In genomic region chr6:51383769-51384755, GRCm38 (mm10) we compare ENCODE assay signal across 9 mouse cellular contexts. TPM values are rescaled to one million over a fixed set of nuclear protein-coding genes. Genes with fewer than 3 reads are reported as not detected.
DNase-seq lines count a peak whose midpoint lies in the region; ATAC-seq and TF ChIP-seq lines count a peak whose summit lies in the region.
"Had no signal": no experiment of that assay in that cellular context is flagged by ENCODE, and none has a peak within 500 bp of the region (broad histone marks: within the 10 kb centered on the region; RNA-seq: fewer than 3 reads in every experiment).

No protein-coding gene starts in this region.

- 13% methylated on average over 26 of the region's 26 CpGs for WGBS in forebrain, embryonic 14.5 days
- 14% methylated on average over 26 of the region's 26 CpGs for WGBS in large intestine, adult 2 months
- WGBS in liver, postnatal 0 days (ENCODE audit: insufficient replicate concordance) = 13% methylated on average over 26 of the region's 26 CpGs
- WGBS in neural tube, embryonic 14.5 days = 13% methylated on average over 26 of the region's 26 CpGs

- no peak overlapping the region for H3K4me3 ChIP-seq in E14TG2a.4 (replicated peaks; ENCODE audit: low read length)
- no peak overlapping the region for H3K4me3 ChIP-seq in forebrain, embryonic 14.5 days (ENCODE audit: low read depth, low read length)
- H3K4me3 ChIP-seq in liver, postnatal 0 days (ENCODE audit: low read depth, low read length) = 0 out of 2 replicates have a peak overlapping the region, but pooled peaks have one; percentile 2
- peak overlapping the region; percentile 18; the same call in 1 of the 2 replicates for H3K4me3 ChIP-seq in neural tube, embryonic 14.5 days (ENCODE audit: low read depth, low read length)
- H3K4me3 ChIP-seq in testis, adult 2 months (ENCODE audit: control insufficient read depth, low read depth, low read length) = peak overlapping the region; percentile 79

- no peaks in the 10 kb centered on the region for H3K36me3 ChIP-seq in E14TG2a.4 (ENCODE audit: insufficient read depth, low read length)
- no peaks in the 10 kb centered on the region for H3K36me3 ChIP-seq in forebrain, embryonic 14.5 days (ENCODE audit: control insufficient read depth, insufficient read depth, low read length)
- no peaks in the 10 kb centered on the region for H3K36me3 ChIP-seq in liver, postnatal 0 days (replicated peaks; ENCODE audit: insufficient read depth, low read length)
- H3K36me3 ChIP-seq in neural tube, embryonic 14.5 days (ENCODE audit: control insufficient read depth, insufficient read depth, low read length) = no peaks in the 10 kb centered on the region
- no peaks in the 10 kb centered on the region for H3K36me3 ChIP-seq in testis, adult 2 months (ENCODE audit: control insufficient read depth, insufficient read depth, low read length)

- peak; percentile 92 for TF ChIP-seq CTCF in E14TG2a.4 (conservative IDR thresholded peaks at IDR 0.05; ENCODE audit: low read length)
- TF ChIP-seq CTCF in liver, postnatal 0 days (IDR thresholded peaks at IDR 0.05; ENCODE audit: low read depth) = peak; percentile 81
- TF ChIP-seq CTCF in testis, adult 2 months (IDR thresholded peaks at IDR 0.05; ENCODE audit: control insufficient read depth, insufficient read depth, insufficient replicate concordance, low read depth, low read length) = peak; percentile 83; the same call in 1 of the 2 replicates

- no peak for TF ChIP-seq EP300 in liver, postnatal 0 days (IDR thresholded peaks at IDR 0.05; ENCODE audit: low read depth)

- ATAC-seq in forebrain, embryonic 14.5 days = peak; percentile 60
- peak; percentile 56; the same call in 1 of the 2 replicates for ATAC-seq in liver, postnatal 0 days
- peak; percentile 59 for ATAC-seq in neural tube, embryonic 14.5 days (ENCODE audit: low read depth)

- peak overlapping the region; percentile 43 for H3K4me2 ChIP-seq in forebrain, embryonic 14.5 days (ENCODE audit: low read length)
- peak overlapping the region; percentile 44 for H3K4me2 ChIP-seq in liver, postnatal 0 days (ENCODE audit: low read depth, low read length)
- peak overlapping the region; percentile 43; the same call in 1 of the 2 replicates for H3K4me2 ChIP-seq in neural tube, embryonic 14.5 days (ENCODE audit: low read depth, low read length)

- H3K27me3 ChIP-seq in E14TG2a.4 (ENCODE audit: insufficient read depth, low read length) = peaks cover 15% of the 10 kb centered on the region
- H3K27me3 ChIP-seq in forebrain, embryonic 14.5 days (replicated peaks; ENCODE audit: control insufficient read depth, insufficient read depth, low read length) = no peaks in the 10 kb centered on the region
- no peaks in the 10 kb centered on the region for H3K27me3 ChIP-seq in liver, postnatal 0 days (ENCODE audit: insufficient read depth, low read length)
- H3K27me3 ChIP-seq in neural tube, embryonic 14.5 days (ENCODE audit: control insufficient read depth, insufficient read depth, low read length) = no peaks in the 10 kb centered on the region
- no peaks in the 10 kb centered on the region for H3K27me3 ChIP-seq in testis, adult 2 months (ENCODE audit: control insufficient read depth, insufficient read depth, low read length)

- no peaks in the 10 kb centered on the region for H3K9me3 ChIP-seq in E14TG2a.4 (ENCODE audit: low read length)
- no peaks in the 10 kb centered on the region for H3K9me3 ChIP-seq in forebrain, embryonic 14.5 days (replicated peaks; ENCODE audit: control insufficient read depth, low read length)
- 0 out of 2 replicates have a peak, but pooled peaks cover 4% of the 10 kb centered on the region for H3K9me3 ChIP-seq in liver, postnatal 0 days (ENCODE audit: low read length)
- no peaks in the 10 kb centered on the region for H3K9me3 ChIP-seq in neural tube, embryonic 14.5 days (ENCODE audit: control insufficient read depth, low read length)

- H3K27ac ChIP-seq in forebrain, embryonic 14.5 days (ENCODE audit: low read depth, low read length) = peak overlapping the region; percentile 67; the same call in 1 of the 2 replicates
- H3K27ac ChIP-seq in liver, postnatal 0 days (ENCODE audit: low read depth) = no peak overlapping the region
- peak overlapping the region; percentile 78 for H3K27ac ChIP-seq in neural tube, embryonic 14.5 days (ENCODE audit: low read depth, low read length)
- H3K27ac ChIP-seq in testis, adult 2 months (ENCODE audit: control insufficient read depth, insufficient read depth, low read depth, low read length) = peak overlapping the region; percentile 49; the same call in 1 of the 2 replicates
- H3K27ac ChIP-seq: macrophage had no signal

- H3K4me1 ChIP-seq in E14TG2a.4 (replicated peaks; ENCODE audit: low read depth, low read length) = peaks cover 53% of the 10 kb centered on the region
- no peaks in the 10 kb centered on the region for H3K4me1 ChIP-seq in forebrain, embryonic 14.5 days (ENCODE audit: control insufficient read depth, insufficient read depth, low read length)
- peaks cover 3% of the 10 kb centered on the region; the same call in 1 of the 2 replicates for H3K4me1 ChIP-seq in liver, postnatal 0 days (ENCODE audit: insufficient read depth)
- peaks cover 6% of the 10 kb centered on the region; the same call in 1 of the 2 replicates for H3K4me1 ChIP-seq in neural tube, embryonic 14.5 days (ENCODE audit: control insufficient read depth, insufficient read depth, low read length)
- peaks cover 12% of the 10 kb centered on the region for H3K4me1 ChIP-seq in testis, adult 2 months (ENCODE audit: control insufficient read depth, insufficient read depth, low read length)

- intact Hi-C loops in heart, postnatal 14 days (cut with DNase I) = loop anchor here (1.0 to 10.0 kb wide), 5 partner anchors 83 to 841 kb away; partner anchors contain the start of gene Hoxa7

- no peak for TF ChIP-seq POLR2A in testis, adult 2 months (IDR thresholded peaks at IDR 0.05; ENCODE audit: control insufficient read depth, low read depth, low read length)

- H3K9ac ChIP-seq in forebrain, embryonic 14.5 days (ENCODE audit: low read length) = peak overlapping the region; percentile 45
- H3K9ac ChIP-seq in liver, postnatal 0 days (replicated peaks) = no peak overlapping the region
- H3K9ac ChIP-seq in neural tube, embryonic 14.5 days (replicated peaks; ENCODE audit: low read depth, low read length) = peak overlapping the region; percentile 51; the same call in 1 of the 2 replicates

- peak; percentile 83 for DNase-seq in c-Kit-positive CD71-positive TER-119-positive erythroid progenitor cells, embryonic 14.5 days (ENCODE audit: low spot score)
- DNase-seq in forebrain, embryonic 14.5 days (ENCODE audit: low spot score) = peak; percentile 98
- peak; percentile 86 to 93 for DNase-seq in heart, postnatal 14 days
- peak; percentile 84 for DNase-seq in large intestine, adult 2 months (ENCODE audit: low read depth, low spot score)
- DNase-seq in liver, postnatal 0 days = peak; percentile 83

RNA-seq across cellular contexts. Expression of gene Nfe2l3, which starts 48.4 kb away (rescaled TPM):
- 10.8 and 14.3 TPM in 2 replicates for polyA plus RNA-seq in forebrain, embryonic 14.5 days (2014; fragmentation: Nextera tagmentation; extraction: Ambion mirVana)
- total RNA-seq in heart, postnatal 14 days (2021) = 1 to 10 TPM in 1 of 2 experiments, under 1 TPM in 1; 0.56 to 1.0 TPM
- polyA plus RNA-seq in large intestine, adult 2 months (2012; rRNA removed) = 0.08 and 0.15 TPM in 2 replicates
- polyA plus RNA-seq in liver, postnatal 0 days (2015; fragmentation: Nextera tagmentation; extraction: Ambion mirVana) = 0.15 and 0.16 TPM in 2 replicates
- polyA plus RNA-seq in neural tube, embryonic 14.5 days (2014; fragmentation: Nextera tagmentation; extraction: Ambion mirVana) = 4.2 and 4.6 TPM in 2 replicates
- polyA plus RNA-seq in testis, adult 2 months (2012; rRNA removed) = 0.76 and 1.1 TPM in 2 replicates
- polyA plus RNA-seq: macrophage had no signal

Comparison
In these comparisons a context has a peak if more than half of its experiments do, and no peak if none do; other contexts are left out.
1. H3K4me3 ChIP-seq: peak in liver, postnatal 0 days (single experiment), neural tube, embryonic 14.5 days (single experiment) and testis, adult 2 months (single experiment); none in E14TG2a.4 (single experiment) and forebrain, embryonic 14.5 days (single experiment).
2. Peak in every context shown above with its lines, with median percentiles within 50 percentile points of each other: CTCF ChIP-seq, DNase-seq, ATAC-seq and H3K4me2 ChIP-seq.